Comparison of ENCODE assay signal across 13 mouse cellular contexts in genomic region chr15:25652933-25653332, GRCm38 (mm10).
"Had no signal": no experiment of that assay in that cellular context is flagged by ENCODE, and none has a peak within 500 bp of the region (broad histone marks: within the 10 kb centered on the region; RNA-seq: fewer than 3 reads in every experiment).

No protein-coding gene starts in this region.

- DNase-seq: kidney, adult 18-20 months; kidney, postnatal 10 days; layer of hippocampus, postnatal 36 days; lung, embryonic 14.5 days; lung, postnatal 10 days; lung, postnatal 4 days; midbrain, embryonic 14.5 days; thymus, postnatal 14 days had no signal

- H3K4me2 ChIP-seq: limb, embryonic 15.5 days; liver, embryonic 12.5 days; lung, embryonic 14.5 days; neural tube, embryonic 12.5 days; stomach, embryonic 15.5 days had no signal

- H3K4me3 ChIP-seq: limb, embryonic 15.5 days; liver, embryonic 12.5 days; midbrain, embryonic 10.5 days; neural tube, embryonic 12.5 days; stomach, embryonic 15.5 days had no signal

- H3K27me3 ChIP-seq: limb, embryonic 15.5 days; liver, embryonic 12.5 days; neural tube, embryonic 12.5 days; stomach, embryonic 15.5 days had no signal

- H3K27ac ChIP-seq: limb, embryonic 15.5 days; liver, embryonic 12.5 days; midbrain, embryonic 10.5 days; neural tube, embryonic 12.5 days; stomach, embryonic 15.5 days had no signal

- H3K9ac ChIP-seq: limb, embryonic 15.5 days; liver, embryonic 12.5 days; lung, embryonic 14.5 days; neural tube, embryonic 12.5 days; stomach, embryonic 15.5 days had no signal

- ATAC-seq: liver, embryonic 12.5 days had no signal

- H3K36me3 ChIP-seq: limb, embryonic 15.5 days; liver, embryonic 12.5 days; neural tube, embryonic 12.5 days; stomach, embryonic 15.5 days had no signal

- H3K4me1 ChIP-seq: neural tube, embryonic 12.5 days had no signal

- H3K9me3 ChIP-seq: limb, embryonic 15.5 days; liver, embryonic 12.5 days; neural tube, embryonic 12.5 days; stomach, embryonic 15.5 days had no signal
